Mouse (Mus musculus) heart, embryonic 11.5 days (tissue): ENCODE measurements at regions not wholly inside any gene's neighbourhood (a gene's known extent, or its start where the extent isn't known, plus 50 kb on each side); places are given as distances from the start of the nearest gene placed in this dataset.

ENCODE experiments used
- ATAC-seq: fragments of 200-750 bp; cut with Nextera tagmentation; replicated peaks from 2 replicates; pipeline ENCODE4 v1.8.0; 2017; ENCODE audit warnings: moderate library complexity; ENCODE audit not compliant: insufficient number of reproducible peaks, low FRiP score, low TSS enrichment
- H3K27ac ChIP-seq: fragments of 300-500 bp; sonication (generic); 2 replicates; pipeline ENCODE4 v1.5.1; 2014; ENCODE audit warnings: mild to moderate bottlenecking, low read depth, low read length
- H3K27me3 ChIP-seq: fragments of 300-500 bp; sonication (generic); 2 replicates; pipeline ENCODE4 v1.6.1; 2014; ENCODE audit warnings: mild to moderate bottlenecking, low read length, mixed read lengths; ENCODE audit not compliant: control insufficient read depth, insufficient read depth
- H3K36me3 ChIP-seq: fragments of 300-500 bp; sonication (generic); 2 replicates; pipeline ENCODE4 v1.6.1; 2014; ENCODE audit warnings: mild to moderate bottlenecking, low read length, moderate library complexity, mixed read lengths; ENCODE audit not compliant: control insufficient read depth, insufficient read depth
- H3K4me1 ChIP-seq: fragments of 300-500 bp; sonication (generic); 2 replicates; pipeline ENCODE4 v1.6.1; 2014; ENCODE audit warnings: low read length; ENCODE audit not compliant: control insufficient read depth, insufficient read depth
- H3K4me2 ChIP-seq: fragments of 300-500 bp; sonication (generic); 2 replicates; pipeline ENCODE4 v1.6.1; 2014; ENCODE audit warnings: mild to moderate bottlenecking, moderate library complexity
- H3K4me3 ChIP-seq: fragments of 300-500 bp; sonication (generic); 2 replicates; pipeline ENCODE4 v1.5.1; 2014; ENCODE audit warnings: low read depth, low read length
- H3K9ac ChIP-seq: fragments of 300-500 bp; sonication (generic); 2 replicates; pipeline ENCODE4 v1.6.1; 2014; ENCODE audit warnings: mild to moderate bottlenecking, low read depth, low read length, moderate library complexity
- H3K9me3 ChIP-seq: fragments of 300-500 bp; sonication (generic); replicated peaks from 2 replicates; pipeline ENCODE4 v1.6.1; 2016; ENCODE audit warnings: low read length; ENCODE audit not compliant: control insufficient read depth
- WGBS: fragments of 180-500 bp; shearing (Covaris S2); extraction: QIAGEN DNeasy Blood & Tissue Kit; methylation state at CpG from one replicate; pipeline ENCODE4 v1.1.7; 2014; ENCODE audit not compliant: insufficient replicate concordance; 5-methylcytosine and 5-hydroxymethylcytosine counted together

DNA sequence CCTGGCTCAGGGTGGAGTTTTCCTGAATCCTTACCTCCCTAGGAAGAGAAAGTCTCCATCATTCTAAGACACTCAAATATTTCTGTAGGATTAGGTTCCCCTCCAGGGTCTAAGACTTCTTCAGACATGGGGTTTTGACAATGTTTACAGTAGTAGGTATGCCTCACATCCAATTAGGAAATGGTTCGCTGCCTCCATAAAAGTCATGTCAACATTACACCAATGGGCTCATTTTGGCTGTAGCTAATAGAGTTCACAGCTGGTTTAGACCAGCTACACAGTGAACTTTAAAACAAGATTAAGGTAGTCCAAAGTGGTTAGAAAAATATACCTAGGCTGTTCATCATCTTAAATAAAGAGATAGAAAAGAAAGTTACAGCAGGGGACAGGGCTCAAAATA is 113.3 kb downstream of the Car2 start:
- Histone ChIP-seq H3K27me3 (no peaks in the 10 kb centered on the region), H3K27ac (no peak overlapping the region), H3K4me2 (no peak overlapping the region), H3K4me1 (no peaks in the 10 kb centered on the region), H3K9ac (no peak overlapping the region), H3K9me3 (no peaks in the 10 kb centered on the region), H3K4me3 (no peak overlapping the region), H3K36me3 (no peaks in the 10 kb centered on the region)
- ATAC-seq: no peak
- 83% methylated on average over 1 of the region's 1 CpGs for WGBS

DNA sequence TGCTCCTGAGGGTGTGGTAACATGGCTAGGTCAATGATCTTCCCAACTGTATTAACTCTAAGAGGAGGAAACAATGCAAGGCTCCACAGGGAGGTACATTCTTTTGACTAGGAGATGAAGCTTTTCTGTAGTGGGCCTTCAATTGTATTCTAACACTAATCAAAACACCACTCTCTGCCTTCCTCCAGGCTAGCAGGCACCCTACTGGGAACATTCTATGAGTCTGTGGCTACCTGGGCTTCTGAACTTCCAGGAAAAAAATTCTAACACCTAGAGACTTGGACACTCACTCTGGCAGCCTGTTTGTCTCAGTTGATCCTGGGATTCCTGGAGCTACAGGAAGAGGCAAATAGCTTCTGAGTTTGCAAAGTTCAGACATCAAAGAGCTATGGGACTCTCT is 113.8 kb downstream of the Car2 start:
- H3K36me3 ChIP-seq: no peaks in the 10 kb centered on the region
- no peak overlapping the region for H3K9ac ChIP-seq
- no peaks in the 10 kb centered on the region for H3K9me3 ChIP-seq
- H3K4me2 ChIP-seq: no peak overlapping the region
- no peak for ATAC-seq
- H3K27ac ChIP-seq: no peak overlapping the region
- no peaks in the 10 kb centered on the region for H3K4me1 ChIP-seq
- H3K4me3 ChIP-seq: no peak overlapping the region
- no peaks in the 10 kb centered on the region for H3K27me3 ChIP-seq

DNA sequence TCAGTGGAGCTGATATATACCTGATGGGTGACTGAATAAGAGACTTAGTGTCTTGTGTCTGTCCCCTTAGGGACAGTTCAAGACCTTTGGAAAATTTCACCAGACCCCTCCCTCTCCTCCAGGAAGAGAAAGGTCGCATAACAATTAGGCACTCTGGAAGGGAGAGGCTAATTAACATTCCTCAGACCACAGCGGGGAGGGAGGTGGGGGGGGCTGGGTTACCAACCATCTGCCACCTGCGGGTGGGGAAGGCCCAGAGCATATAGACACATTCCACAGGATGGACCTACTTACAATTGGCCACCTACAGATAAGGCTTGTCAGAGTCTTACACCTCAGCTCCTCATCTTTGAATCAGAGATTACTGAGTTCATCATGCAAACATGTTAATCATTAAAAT is 114.6 kb downstream of the Car2 start:
- Histone ChIP-seq H3K27me3 (no peaks in the 10 kb centered on the region), H3K9me3 (no peaks in the 10 kb centered on the region), H3K36me3 (no peaks in the 10 kb centered on the region), H3K4me1 (no peaks in the 10 kb centered on the region), H3K4me2 (no peak overlapping the region), H3K4me3 (no peak overlapping the region), H3K9ac (no peak overlapping the region), H3K27ac (no peak overlapping the region)
- 17% methylated on average over 3 of the region's 3 CpGs for WGBS
- ATAC-seq: no peak

DNA sequence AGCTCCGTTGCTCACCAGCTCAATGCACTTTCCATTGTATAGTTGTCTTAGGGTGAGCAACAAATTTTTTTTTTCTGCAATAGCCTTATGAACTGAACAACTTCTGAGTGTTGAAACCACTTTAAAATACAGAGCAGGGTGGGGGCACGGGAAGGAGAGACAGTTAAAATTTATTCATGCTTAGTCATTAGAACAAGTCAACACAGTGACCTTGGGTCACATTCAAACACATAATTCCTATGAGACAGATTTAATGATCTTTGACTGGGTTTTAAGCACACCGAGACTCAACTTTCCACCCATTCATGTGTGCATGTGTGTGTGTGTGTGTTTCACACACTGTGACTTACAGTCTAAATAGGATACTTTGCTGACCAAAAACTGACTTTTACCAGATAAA is 121.7 kb downstream of the Car2 start:
- Histone ChIP-seq H3K36me3 (no peaks in the 10 kb centered on the region), H3K27ac (no peak overlapping the region), H3K9me3 (no peaks in the 10 kb centered on the region), H3K9ac (no peak overlapping the region), H3K27me3 (no peaks in the 10 kb centered on the region), H3K4me1 (no peaks in the 10 kb centered on the region), H3K4me2 (no peak overlapping the region), H3K4me3 (no peak overlapping the region)
- WGBS: 82% methylated on average over 3 of the region's 3 CpGs
- ATAC-seq: no peak

DNA sequence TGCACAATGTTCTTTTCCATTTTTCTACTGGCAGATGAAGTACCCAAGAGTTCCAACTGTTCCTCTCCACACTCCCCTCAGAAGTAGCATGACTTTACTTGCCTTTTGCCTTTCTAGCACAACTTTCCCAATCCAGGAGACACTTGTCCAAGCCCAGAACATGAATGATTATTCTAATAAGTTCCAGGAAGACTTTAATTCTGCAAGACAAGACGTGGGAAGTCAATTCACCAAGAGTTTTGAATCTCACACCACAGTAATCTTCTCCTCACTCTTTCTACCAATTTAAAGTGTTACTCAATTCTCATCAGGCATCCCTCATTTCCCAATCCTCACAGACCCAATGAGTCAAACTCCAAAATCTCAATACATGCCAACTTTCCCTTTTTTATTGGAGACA is 122.4 kb downstream of the Car2 start:
- ATAC-seq: no peak
- no peak overlapping the region for H3K27ac ChIP-seq
- WGBS: 76% methylated on average over 1 of the region's 1 CpGs
- H3K27me3 ChIP-seq: no peaks in the 10 kb centered on the region
- no peaks in the 10 kb centered on the region for H3K4me1 ChIP-seq
- H3K4me2 ChIP-seq: no peak overlapping the region
- no peak overlapping the region for H3K4me3 ChIP-seq
- no peaks in the 10 kb centered on the region for H3K9me3 ChIP-seq
- no peak overlapping the region for H3K9ac ChIP-seq
- H3K36me3 ChIP-seq: no peaks in the 10 kb centered on the region

DNA sequence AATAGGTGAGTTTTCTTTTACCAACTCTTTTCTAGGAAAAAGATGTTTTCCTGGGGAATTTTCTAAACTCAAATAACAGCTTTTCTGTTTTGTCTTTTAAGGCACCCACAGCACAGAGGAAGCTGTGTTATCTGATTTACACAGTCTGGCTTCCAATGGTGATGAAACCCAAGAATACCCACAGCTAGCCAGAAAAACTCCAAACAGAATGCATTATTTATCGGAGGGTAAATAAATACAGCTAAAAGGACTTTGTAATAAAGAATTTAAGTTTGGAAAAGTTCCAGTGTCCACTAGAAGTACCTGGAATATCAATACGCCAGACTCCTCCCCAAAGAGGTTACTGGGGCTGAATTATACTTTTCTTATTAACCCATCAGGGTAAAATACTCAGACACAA is 123.7 kb downstream of the Car2 start:
- Histone ChIP-seq H3K27me3 (no peaks in the 10 kb centered on the region), H3K4me1 (no peaks in the 10 kb centered on the region), H3K4me3 (no peak overlapping the region), H3K27ac (no peak overlapping the region), H3K9me3 (no peaks in the 10 kb centered on the region), H3K36me3 (no peaks in the 10 kb centered on the region), H3K4me2 (no peak overlapping the region), H3K9ac (no peak overlapping the region)
- ATAC-seq: no peak
- whole genome bisulfite sequencing: 88% methylated on average over 2 of the region's 2 CpGs

DNA sequence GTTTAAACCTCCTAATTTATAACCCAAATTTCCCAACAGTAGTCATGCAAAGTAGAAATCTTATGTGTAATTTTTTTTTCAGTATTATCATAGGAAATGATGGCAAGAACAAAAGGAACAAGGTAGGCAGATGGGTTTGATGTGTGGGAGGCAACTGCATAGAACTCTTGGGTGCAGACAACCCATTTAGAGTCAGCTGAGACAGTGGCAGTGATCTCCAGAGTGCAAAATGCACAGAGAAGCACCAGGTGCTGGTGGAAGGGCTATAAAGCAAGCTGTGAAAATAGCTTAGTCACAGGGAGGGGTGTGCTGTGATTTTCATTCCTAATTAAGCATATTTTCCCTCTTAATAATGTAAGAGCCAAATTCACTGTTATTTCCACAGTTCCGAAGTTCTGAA is 130.5 kb downstream of the Car2 start:
- 71% methylated on average over 1 of the region's 1 CpGs for WGBS
- H3K27me3 ChIP-seq: no peaks in the 10 kb centered on the region
- H3K4me3 ChIP-seq: no peak overlapping the region
- no peak overlapping the region for H3K4me2 ChIP-seq
- no peaks in the 10 kb centered on the region for H3K36me3 ChIP-seq
- no peak overlapping the region for H3K27ac ChIP-seq
- no peak for ATAC-seq
- no peak overlapping the region for H3K9ac ChIP-seq
- H3K9me3 ChIP-seq: no peaks in the 10 kb centered on the region
- H3K4me1 ChIP-seq: no peaks in the 10 kb centered on the region

DNA sequence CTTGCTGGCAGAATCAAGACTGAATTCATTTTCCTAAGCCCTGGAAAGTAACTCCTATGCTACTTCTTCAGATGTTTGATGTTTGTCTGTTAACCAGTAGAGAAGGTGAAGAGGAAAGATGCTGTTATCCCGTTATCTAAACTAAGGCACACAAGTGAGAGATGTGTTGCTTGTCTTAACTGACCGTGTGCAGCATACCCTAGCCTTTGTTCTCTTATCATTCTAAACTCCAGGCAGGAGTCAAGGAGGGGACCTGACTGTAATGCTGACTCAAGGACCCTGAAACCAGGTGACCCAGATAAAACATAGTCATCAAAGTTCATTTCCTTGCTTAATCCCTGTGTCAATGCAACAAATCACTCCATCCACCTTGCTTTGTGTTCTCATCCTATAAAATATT is 136.7 kb downstream of the Car2 start:
- ATAC-seq: no peak
- Histone ChIP-seq H3K9me3 (no peaks in the 10 kb centered on the region), H3K4me1 (no peaks in the 10 kb centered on the region), H3K4me2 (no peak overlapping the region), H3K36me3 (no peaks in the 10 kb centered on the region), H3K4me3 (no peak overlapping the region), H3K27me3 (no peaks in the 10 kb centered on the region), H3K27ac (no peak overlapping the region), H3K9ac (no peak overlapping the region)
- 33% methylated on average over 2 of the region's 2 CpGs for WGBS

DNA sequence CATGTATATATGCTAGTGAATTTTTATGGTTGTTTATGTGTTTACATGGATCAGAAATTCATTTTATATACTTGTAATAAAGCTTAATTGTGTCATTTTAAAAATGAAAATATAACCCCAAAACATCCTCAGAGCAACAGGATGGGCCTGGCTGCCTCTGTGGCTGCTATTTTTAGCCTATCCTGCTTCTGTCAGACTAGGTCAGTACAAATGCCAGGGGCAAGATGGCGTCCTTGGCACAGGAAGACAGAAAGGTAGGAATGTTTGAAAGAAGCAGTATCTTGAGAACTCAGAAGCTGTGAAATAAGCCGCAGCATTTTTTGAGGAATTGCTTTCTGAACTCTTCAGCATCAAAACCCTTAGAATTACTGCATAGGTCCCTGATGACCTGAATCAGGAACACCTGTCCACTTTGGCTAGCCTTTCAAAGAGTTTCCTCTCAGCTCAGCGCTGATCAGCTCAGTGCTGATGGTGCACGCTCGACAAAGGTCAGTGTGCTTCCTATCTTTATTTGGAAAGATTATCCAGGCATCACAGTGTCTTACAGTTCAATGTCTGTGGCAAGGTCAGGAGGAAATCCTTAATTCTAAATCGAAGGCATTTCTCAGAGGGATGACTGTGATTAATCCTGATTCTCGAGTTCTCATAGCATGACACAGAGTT is 154.9 kb downstream of the Car2 start:
- no peaks in the 10 kb centered on the region for H3K36me3 ChIP-seq
- H3K9me3 ChIP-seq: no peaks in the 10 kb centered on the region
- H3K27ac ChIP-seq: no peak overlapping the region
- no peaks in the 10 kb centered on the region for H3K27me3 ChIP-seq
- no peak overlapping the region for H3K9ac ChIP-seq
- ATAC-seq: no peak
- WGBS: 72% methylated on average over 7 of the region's 7 CpGs
- no peak overlapping the region for H3K4me3 ChIP-seq
- H3K4me1 ChIP-seq: no peaks in the 10 kb centered on the region
- no peak overlapping the region for H3K4me2 ChIP-seq
